Mouse (Mus musculus): ENCODE data around the gene Vmn1r16.
"Not testable (repeated sequence)": the region's sequence is repeated elsewhere in the genome, so short reads cannot be mapped to it uniquely, and the experiment has no call there.

Gene Vmn1r16

DNA sequence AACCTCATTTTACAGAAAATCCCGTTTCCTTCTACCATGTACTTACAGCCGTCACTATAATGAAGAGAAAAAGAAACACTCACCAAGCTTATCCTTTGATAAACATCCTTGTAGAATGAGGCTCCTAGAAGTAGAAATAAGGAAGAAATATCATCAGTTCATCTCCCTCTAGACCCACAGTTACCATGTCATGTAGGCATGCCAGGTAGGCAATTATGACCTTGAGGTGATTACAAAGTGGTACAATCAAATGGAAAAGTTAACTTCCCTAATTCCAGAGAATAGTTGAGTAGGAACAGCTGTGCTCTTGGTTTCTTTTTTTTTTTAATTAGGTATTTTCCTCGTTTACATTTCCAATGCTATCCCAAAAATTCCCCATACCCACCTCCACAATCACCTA is at the start of gene Vmn1r16:
Vmn1r16 (minus strand) TSS at position 101 of the 400 bp plus-strand sequence.
- DNase-seq (ENCODE audit: low read depth, low spot score), result no peak

DNA sequence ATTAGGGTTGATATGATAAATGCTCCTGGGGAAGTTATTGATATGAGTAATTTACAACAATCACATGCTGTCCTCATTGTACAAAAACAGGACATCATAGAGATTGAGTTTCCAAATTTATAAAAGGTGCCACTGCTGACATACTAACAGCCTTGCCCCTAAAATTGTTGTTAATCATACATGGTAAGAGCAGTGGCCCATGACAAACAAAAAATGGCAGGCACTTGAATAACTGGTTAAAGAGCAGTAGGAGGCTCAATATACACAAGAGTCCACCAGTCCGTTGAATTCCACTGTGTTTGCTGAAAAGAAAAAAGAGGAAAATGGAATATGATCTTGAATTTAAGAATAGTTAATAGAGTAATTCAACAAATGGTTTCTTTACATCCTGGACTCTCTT is 38.2 kb upstream of the Vmn1r16 start:
- no peak for DNase-seq (ENCODE audit: low read depth, low spot score)

DNA sequence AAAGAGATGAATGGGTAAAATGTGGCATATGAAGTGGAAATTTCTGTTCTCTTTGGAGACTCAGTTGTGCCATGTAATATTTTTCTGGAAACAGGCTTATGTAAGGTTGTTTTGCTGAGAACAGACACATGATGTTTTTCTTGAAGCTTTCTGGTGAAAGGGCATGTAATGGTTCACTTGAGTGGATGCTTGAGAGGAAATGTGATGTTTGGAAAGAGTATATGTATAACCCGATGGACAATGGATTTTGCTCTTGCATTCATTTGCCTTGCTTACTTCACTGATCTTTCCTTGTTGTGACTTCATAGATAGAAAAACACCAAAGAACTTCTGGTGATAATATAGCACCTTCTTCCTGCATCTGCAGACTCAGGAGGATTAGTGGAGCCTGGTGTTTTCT is 36.6 kb upstream of the Vmn1r16 start:
- not testable (repeated sequence) for DNase-seq (ENCODE audit: low read depth, low spot score)

DNA sequence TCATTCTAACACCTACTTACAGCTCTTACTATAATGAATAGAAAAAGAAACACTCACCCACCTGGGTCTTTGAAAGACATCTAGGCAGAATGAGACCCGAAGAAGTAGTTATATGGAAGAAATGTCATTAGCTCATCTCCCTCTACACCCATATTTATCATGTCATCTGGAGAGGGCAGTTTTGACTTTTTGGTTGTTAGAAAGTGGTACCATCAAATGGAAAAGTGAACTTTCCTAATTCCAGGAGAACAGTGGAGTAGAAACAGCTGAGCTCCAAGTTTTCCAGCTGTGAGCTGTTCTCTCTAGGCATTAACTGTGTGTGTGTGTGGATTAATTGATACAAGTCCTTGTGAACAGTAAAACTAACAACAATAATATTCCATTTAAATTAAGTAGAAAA is 34.3 kb upstream of the Vmn1r16 start, which contains the start of gene Vmn1r17:
Vmn1r17 (minus strand) TSS at position 101 of the 400 bp plus-strand sequence.
- no peak for DNase-seq (ENCODE audit: low read depth, low spot score)

DNA sequence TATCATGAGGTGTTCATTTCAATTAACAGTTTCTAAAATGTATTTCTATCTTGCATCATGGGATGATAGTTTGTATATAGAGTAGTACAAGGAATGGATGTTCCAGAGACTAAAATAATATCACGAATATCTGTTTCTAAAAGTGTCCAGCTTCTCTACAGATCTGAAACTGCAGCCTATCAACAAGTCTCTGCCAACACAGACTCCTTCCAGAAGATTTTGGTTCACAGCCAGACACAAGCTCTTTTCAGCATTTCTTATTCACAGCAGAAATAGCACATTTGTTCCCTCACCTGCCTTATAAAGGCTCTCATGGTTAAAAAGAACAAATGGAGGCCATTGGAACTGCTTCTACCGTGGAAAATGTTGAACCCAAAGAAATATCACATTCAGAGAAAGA is 27.6 kb upstream of the Vmn1r16 start:
- no peak for DNase-seq (ENCODE audit: low read depth, low spot score)

DNA sequence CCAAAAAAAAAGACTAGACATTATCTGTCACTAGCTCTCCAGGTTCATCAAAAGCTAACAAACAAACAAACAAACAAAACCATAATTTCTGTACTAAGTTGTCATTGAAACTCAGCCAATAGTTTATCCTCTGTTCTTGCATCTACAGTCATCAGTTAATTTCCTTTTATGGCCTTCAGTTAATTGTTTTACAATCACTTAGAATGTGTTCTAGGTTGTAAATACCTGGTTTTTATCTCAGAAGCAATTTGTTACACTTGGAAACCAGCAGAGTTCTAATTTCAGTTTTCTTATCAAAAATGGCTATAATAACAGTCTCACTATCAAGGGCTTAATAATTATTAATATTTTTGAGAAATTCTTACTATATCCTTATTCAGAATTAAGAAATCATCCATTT is 3.1 kb downstream of the Vmn1r16 start:
- no peak for DNase-seq (ENCODE audit: low read depth, low spot score)

DNA sequence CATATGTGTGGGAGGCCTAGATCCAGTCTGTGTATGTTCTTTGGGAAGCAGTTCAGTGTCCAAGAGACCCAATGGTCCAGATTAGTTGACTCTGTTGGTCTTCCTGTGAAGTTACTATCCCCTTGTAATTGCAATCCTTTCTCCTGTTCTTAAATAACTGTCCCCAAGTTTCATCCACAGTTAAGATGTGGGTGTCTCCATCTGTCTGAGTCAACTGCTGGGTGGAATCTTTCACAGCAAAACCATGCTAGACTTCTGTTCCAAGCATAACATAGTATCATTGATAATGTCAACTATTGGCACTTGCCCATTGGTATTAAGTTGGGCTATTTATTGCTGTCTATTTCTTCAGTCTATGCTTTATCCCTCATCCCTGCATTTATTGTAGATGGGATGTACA is 50.3 kb downstream of the Vmn1r16 start:
- DNase-seq (ENCODE audit: low read depth, low spot score), result no peak

DNA sequence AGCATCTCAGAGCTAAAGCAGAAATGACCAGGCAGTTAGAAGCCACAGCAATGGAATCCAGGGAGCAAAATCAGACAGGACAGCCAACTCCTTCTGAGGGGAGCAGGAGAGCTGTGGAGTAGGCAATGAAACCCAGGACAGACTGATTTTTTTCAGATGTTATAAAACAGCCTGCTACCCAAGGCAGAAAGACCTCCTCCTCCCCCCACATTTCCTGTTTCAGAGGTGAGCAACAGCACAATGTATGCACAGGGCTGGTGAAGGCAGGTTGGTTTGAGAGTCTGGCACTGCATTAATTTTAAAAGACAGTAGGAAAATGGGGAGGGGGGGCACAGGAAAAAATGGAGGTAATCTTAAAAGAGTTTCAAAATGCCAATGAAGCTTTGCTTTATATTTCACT is 56.8 kb downstream of the Vmn1r16 start:
- DNase-seq (ENCODE audit: low read depth, low spot score), result no peak

DNA sequence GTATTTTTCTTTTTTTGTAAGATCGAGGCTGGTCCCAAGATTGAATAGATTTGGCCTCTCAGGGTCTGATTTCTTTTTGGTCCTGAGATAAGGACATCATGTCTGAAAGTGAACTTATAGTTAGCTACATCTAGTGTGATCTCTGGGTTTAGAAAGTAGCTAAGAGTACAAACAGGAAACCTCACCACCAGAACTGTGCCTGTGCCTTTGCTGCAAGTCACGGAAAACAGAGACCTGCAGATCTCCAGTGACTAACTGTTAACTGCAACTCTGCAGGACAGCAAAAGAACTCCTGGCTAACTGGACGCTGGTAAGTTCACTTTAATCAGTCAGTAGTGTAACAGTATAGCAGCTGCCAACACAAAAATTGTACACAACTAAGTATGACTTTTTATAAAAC is 57.4 kb downstream of the Vmn1r16 start:
- DNase-seq (ENCODE audit: low read depth, low spot score), result no peak

Data from retina, adult 2 months (tissue).